Mouse (Mus musculus) heart, adult 2 months (tissue): Measurements from ENCODE around the gene Asxl2. TPM values are rescaled to one million over a fixed set of nuclear protein-coding genes. Genes with fewer than 3 reads are reported as not detected.
"Not testable (repeated sequence)": the region's sequence is repeated elsewhere in the genome, so short reads cannot be mapped to it uniquely, and the experiment has no call there.

Experiments used
- DNase-seq, 2 experiments: peaks; one replicate each; pipeline ENCODE4 v3.0.0; 2021
- H3K27ac ChIP-seq: fragments of 200-600 bp; 2 replicates; pipeline ENCODE4 v1.8.1; 2022
- H3K27me3 ChIP-seq: fragments of 200-500 bp; 2 replicates; pipeline ENCODE4 v1.6.1; 2012; ENCODE audit warnings: mild to moderate bottlenecking, low read length, inconsistent platforms, mixed read lengths; ENCODE audit not compliant: control insufficient read depth, insufficient read depth
- H3K36me3 ChIP-seq: fragments of 200-500 bp; 2 replicates; pipeline ENCODE4 v1.6.1; 2012; ENCODE audit warnings: low read length, inconsistent platforms; ENCODE audit not compliant: control insufficient read depth, insufficient read depth
- H3K4me1 ChIP-seq: fragments of 200-500 bp; 2 replicates; pipeline ENCODE4 v1.6.1; 2011; ENCODE audit warnings: low read length; ENCODE audit not compliant: control insufficient read depth, insufficient read depth
- H3K4me3 ChIP-seq: fragments of 200-600 bp; 2 replicates; pipeline ENCODE4 v1.8.1; 2022
- H3K79me2 ChIP-seq: fragments of 200-500 bp; replicated peaks from 2 replicates; pipeline ENCODE4 v1.6.1; 2012; ENCODE audit warnings: mild to moderate bottlenecking, inconsistent platforms, low read length, moderate library complexity, mixed read lengths; ENCODE audit not compliant: control insufficient read depth, insufficient read depth
- H3K9ac ChIP-seq: fragments of 200-500 bp; 2 replicates; pipeline ENCODE4 v1.6.1; 2012; ENCODE audit warnings: low read depth, mild to moderate bottlenecking, control low read depth, inconsistent platforms, low read length, mixed read lengths
- CTCF ChIP-seq: fragments of 200-600 bp; IDR thresholded peaks from 2 replicates; pipeline ENCODE4 v1.8.1; 2022; ENCODE audit warnings: antibody characterized with exemption, mild to moderate bottlenecking, moderate library complexity
- EP300 ChIP-seq: fragments of 200-500 bp; IDR thresholded peaks from 2 replicates; pipeline ENCODE4 v1.6.1; 2011; ENCODE audit warnings: low read depth, low read length, control low read depth; ENCODE audit not compliant: insufficient read depth
- POLR2A ChIP-seq: fragments of 200-500 bp; IDR thresholded peaks from 2 replicates; pipeline ENCODE4 v1.6.1; 2011; ENCODE audit warnings: mild to moderate bottlenecking, low read depth, low read length, control low read depth; ENCODE audit not compliant: insufficient read depth
- WGBS: fragments of 180-500 bp; shearing (Covaris S2); methylation state at CpG from one replicate; pipeline ENCODE4 v1.1.7; 2018; 5-methylcytosine and 5-hydroxymethylcytosine counted together
- intact Hi-C: fragments of 180-260 bp; cut with DNase I; formaldehyde crosslinking; loops from one replicate; pipeline ENCODE4 v1.15.1; 2025
- polyA plus RNA-seq: library from polyadenylated mRNA; depleted of rRNA; stranded (reverse); fragments of >200 nt; gene quantifications from 2 replicates; pipeline ENCODE4 v1.2.3, GENCODE M21; 2012
- total RNA-seq, 2 experiments: library from RNA; stranded (reverse); gene quantifications; 2 replicates each; pipeline ENCODE4 v1.2.3; 2021

Gene Asxl2
- total and polyA plus RNA-seq, 3 experiments: 4.0 to 21.9 (median 18.8) TPM

- Histone ChIP-seq H3K4me3 (no peak overlapping the region), H3K27ac (no peak overlapping the region), H3K36me3 (no peaks in the 10 kb centered on the region), H3K4me1 (no peaks in the 10 kb centered on the region), H3K79me2 (no peaks in the 10 kb centered on the region), H3K27me3 (no peaks in the 10 kb centered on the region), H3K9ac (no peak overlapping the region)
- no peak for TF ChIP-seq EP300
- no peak for TF ChIP-seq CTCF
- TF ChIP-seq POLR2A: no peak
- intact Hi-C loops: no loop called here
- DNase-seq: no peak
- 78% methylated on average over 4 of the region's 4 CpGs for WGBS
These were observed 92.1 kb downstream of the Asxl2 start for GRCm38 (mm10) chr12:3518665-3519297.

GRCm38 (mm10) chr12:3521806-3522205 is 95.1 kb downstream of the Asxl2 start:
- H3K79me2 ChIP-seq, H3K4me3 ChIP-seq, intact Hi-C loops, H3K4me1 ChIP-seq, H3K27ac ChIP-seq, H3K9ac ChIP-seq, H3K27me3 ChIP-seq, H3K36me3 ChIP-seq, DNase-seq: not testable (repeated sequence)
- WGBS: 93% methylated on average over 8 of the region's 8 CpGs

- 90% methylated on average over 5 of the region's 5 CpGs for WGBS
- Histone ChIP-seq H3K27me3 (no peaks in the 10 kb centered on the region), H3K4me3 (no peak overlapping the region), H3K27ac (no peak overlapping the region), H3K4me1 (no peaks in the 10 kb centered on the region), H3K36me3 (no peaks in the 10 kb centered on the region), H3K9ac (no peak overlapping the region), H3K79me2 (no peaks in the 10 kb centered on the region)
- intact Hi-C loops: no loop called here
- DNase-seq: no peak
- TF ChIP-seq EP300 (no peak), CTCF (no peak), POLR2A (no peak)
These were observed 98.9 kb downstream of the Asxl2 start for GRCm38 (mm10) chr12:3525536-3525935.

GRCm38 (mm10) chr12:3535446-3535845 is 108.8 kb downstream of the Asxl2 start:
- H3K9ac ChIP-seq, H3K27ac ChIP-seq, intact Hi-C loops, H3K79me2 ChIP-seq, H3K4me3 ChIP-seq, H3K4me1 ChIP-seq, H3K27me3 ChIP-seq, H3K36me3 ChIP-seq, DNase-seq: not testable (repeated sequence)
- 96% methylated on average over 1 of the region's 1 CpGs for WGBS

- 52% methylated on average over 3 of the region's 3 CpGs for whole genome bisulfite sequencing
- no peaks in the 10 kb centered on the region for H3K36me3 ChIP-seq
- H3K4me3 ChIP-seq: no peak overlapping the region
- TF ChIP-seq POLR2A: no peak
- no peak for TF ChIP-seq EP300
- no peak for TF ChIP-seq CTCF
- no peaks in the 10 kb centered on the region for H3K27me3 ChIP-seq
- H3K79me2 ChIP-seq: no peaks in the 10 kb centered on the region
- H3K27ac ChIP-seq: no peak overlapping the region
- intact Hi-C loops: no loop called here
- DNase-seq: no peak
- no peak overlapping the region for H3K9ac ChIP-seq
- no peaks in the 10 kb centered on the region for H3K4me1 ChIP-seq
These were observed 111.0 kb downstream of the Asxl2 start for GRCm38 (mm10) chr12:3537616-3538015.

GRCm38 (mm10) chr12:3538036-3538435 is 111.4 kb downstream of the Asxl2 start:
- WGBS: 79% methylated on average over 1 of the region's 1 CpGs

More at GRCm38 (mm10) chr12:3538036-3538435, 111.4 kb downstream of the Asxl2 start:
- TF ChIP-seq EP300: no peak
- TF ChIP-seq CTCF: no peak
- TF ChIP-seq POLR2A: no peak
- Histone ChIP-seq H3K4me3 (no peak overlapping the region), H3K4me1 (no peaks in the 10 kb centered on the region), H3K79me2 (no peaks in the 10 kb centered on the region), H3K27me3 (no peaks in the 10 kb centered on the region), H3K27ac (no peak overlapping the region), H3K36me3 (no peaks in the 10 kb centered on the region), H3K9ac (no peak overlapping the region)
- no peak for DNase-seq
- intact Hi-C loops: no loop called here
